Mouse (Mus musculus): ENCODE results near the gene Gm28845. TPM values are rescaled to one million over a fixed set of nuclear protein-coding genes. Genes with fewer than 3 reads are reported as not detected.

Gm28845 gene
- total RNA-seq, 2 experiments from 2014 or later = not detected

Other genes starting within 250 kb of the Gm28845 start
- gene Plekhm3, start 162.7 kb downstream of the Gm28845 start, total RNA-seq (2021) = 1 to 10 TPM; 3.9 to 5.1 TPM
- not detected for gene Akr1cl, start 86.8 kb downstream of the Gm28845 start, total RNA-seq (2021)
- gene Cryge, start 68.4 kb downstream of the Gm28845 start, total RNA-seq (2021) = not detected
- not detected for gene Crygd, start 56.1 kb downstream of the Gm28845 start, total RNA-seq (2021)
- not detected for gene Crygc, start 45.9 kb downstream of the Gm28845 start, total RNA-seq (2021)
- gene Crygb, start 37.3 kb downstream of the Gm28845 start, total RNA-seq (2021) = not detected
- gene Cryga, start 16.2 kb downstream of the Gm28845 start, total RNA-seq (2021) = not detected
- gene D630023F18Rik, start 3.7 kb upstream of the Gm28845 start, total RNA-seq (2021) = not detected
- gene Idh1, start 66.9 kb upstream of the Gm28845 start, total RNA-seq (2021) = 10 to 100 TPM; 39.9 to 51.1 TPM
- 1 to 10 TPM; 8.5 to 8.9 TPM for gene Pikfyve, start 67.1 kb upstream of the Gm28845 start, total RNA-seq (2021)
- not detected for gene Pth2r, start 162.5 kb upstream of the Gm28845 start, total RNA-seq (2021)

Data from gastrocnemius, postnatal 14 days (tissue).